Mouse (Mus musculus) C2C12 (cell line): ENCODE data around the gene Anks1.

Source experiments
- CTCF ChIP-seq: IDR thresholded peaks from one replicate; pipeline ENCODE4 v1.5.1; 2011; ENCODE audit not compliant: control insufficient read depth, insufficient read depth, insufficient read length
- MAX ChIP-seq: IDR thresholded peaks from one replicate; pipeline ENCODE4 v1.6.1; 2011; ENCODE audit warnings: mild to moderate bottlenecking, control low read depth
- MYOD1 ChIP-seq: IDR thresholded peaks from one replicate; pipeline ENCODE4 v1.6.1; 2011; ENCODE audit warnings: low read depth; ENCODE audit not compliant: control insufficient read depth, insufficient read length
- MYOG ChIP-seq: IDR thresholded peaks from one replicate; pipeline ENCODE4 v1.6.1; 2011; ENCODE audit not compliant: control insufficient read depth, insufficient read length; ENCODE audit errors: extremely low read depth
- USF1 ChIP-seq: IDR thresholded peaks from one replicate; pipeline ENCODE4 v1.6.1; 2011; ENCODE audit warnings: low read depth, mild to moderate bottlenecking, control low read depth, moderate library complexity

- TF ChIP-seq USF1 = no peak
- TF ChIP-seq CTCF = no peak
- TF ChIP-seq MAX = no peak
- no peak for TF ChIP-seq MYOD1
- no peak for TF ChIP-seq MYOG
Observed at GRCm38 (mm10) chr17:27954629-27955402, 45.7 kb downstream of the Anks1 start.
